Mouse (Mus musculus): ENCODE results near the gene Olfr743. TPM values are rescaled to one million over a fixed set of nuclear protein-coding genes. Genes with fewer than 3 reads are reported as not detected.
"Not testable (repeated sequence)": the region's sequence is repeated elsewhere in the genome, so short reads cannot be mapped to it uniquely, and the experiment has no call there.

Olfr743 gene
- polyA plus RNA-seq (2012; rRNA removed) = not detected in 2 replicates

GRCm38 (mm10) chr14:50521539-50521938 lies at the start of gene Olfr743:
Gene Olfr743 (plus strand): TSS chr14:50521839.
- no peak for DNase-seq (ENCODE audit: extremely low spot score in 1 of 2, low spot score in 1 of 2)

- no peak for DNase-seq (ENCODE audit: extremely low spot score in 1 of 2, low spot score in 1 of 2)
Measured at GRCm38 (mm10) chr14:50472438-50472837, 49.2 kb upstream of the Olfr743 start, which contains the start of gene Olfr741. Gene Olfr741 (plus strand): TSS chr14:50472738.

DNA sequence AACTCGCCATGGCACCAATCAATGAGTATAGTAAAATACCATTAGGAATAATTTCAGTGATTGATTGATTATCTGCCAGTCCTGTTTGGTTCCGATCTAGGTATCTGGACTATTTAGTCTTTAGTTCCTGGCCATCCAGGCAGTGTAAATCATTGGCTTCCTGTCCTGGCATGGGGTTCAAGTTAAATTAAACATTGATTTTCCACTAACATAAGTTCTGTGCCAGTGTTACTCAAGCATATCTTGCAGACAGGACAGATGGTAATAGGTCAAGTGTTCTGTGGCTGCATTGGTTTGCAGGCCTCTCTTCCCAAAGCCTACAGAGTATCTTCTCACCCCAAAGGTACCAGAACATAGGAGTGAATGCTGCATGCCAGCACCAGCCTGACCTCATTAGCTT lies 43.2 kb upstream of the Olfr743 start:
- DNase-seq (ENCODE audit: extremely low spot score in 1 of 2, low spot score in 1 of 2) = no peak

GRCm38 (mm10) chr14:50503300-50503699 lies 18.3 kb upstream of the Olfr743 start, which contains the start of gene Olfr742:
Gene Olfr742 (plus strand): TSS chr14:50503600.
- no peak for DNase-seq (ENCODE audit: extremely low spot score in 1 of 2, low spot score in 1 of 2)

DNA sequence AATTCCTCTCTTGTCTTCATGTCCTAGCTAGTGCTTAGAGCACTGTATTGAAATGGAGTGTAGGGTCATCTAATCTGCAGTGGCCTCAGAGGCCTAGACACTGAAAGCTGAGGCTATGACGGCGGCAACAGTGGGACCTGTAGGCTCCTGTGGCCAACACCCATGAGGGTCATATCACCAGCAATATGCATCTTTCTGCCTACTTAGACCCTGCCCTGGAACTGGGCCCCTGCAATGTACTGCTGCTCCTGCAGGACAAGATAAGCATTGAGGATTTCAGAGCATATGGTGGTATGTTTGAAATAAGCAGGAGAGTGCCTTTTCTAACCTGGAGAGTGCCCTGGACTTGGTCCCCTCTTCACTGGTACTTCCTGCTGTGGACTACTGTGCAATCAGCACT lies 31.1 kb downstream of the Olfr743 start:
- DNase-seq (ENCODE audit: extremely low spot score in 1 of 2, low spot score in 1 of 2) = no peak

DNA sequence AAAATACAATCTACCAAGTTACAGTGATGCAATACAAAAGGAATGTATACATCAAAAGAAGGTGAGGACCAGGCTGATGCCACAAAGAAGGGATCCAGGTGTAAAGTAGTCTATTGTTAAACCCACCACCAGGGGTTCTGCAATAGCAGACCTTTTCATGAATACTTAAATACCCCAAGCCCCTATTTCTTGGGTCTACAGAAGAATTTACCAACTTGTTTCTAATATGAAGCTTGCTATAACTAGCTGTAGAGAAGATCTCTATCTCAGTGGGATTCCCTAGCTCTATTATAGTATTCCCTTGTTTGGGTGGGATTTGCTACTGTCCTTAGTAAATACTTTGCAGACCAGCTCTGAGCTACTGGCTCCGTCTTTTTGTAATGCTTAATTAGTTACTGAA lies 51.4 kb downstream of the Olfr743 start:
- not testable (repeated sequence) for DNase-seq (ENCODE audit: extremely low spot score in 1 of 2, low spot score in 1 of 2)

Other genes starting within 250 kb of the Olfr743 start
- not detected in 2 replicates for gene Olfr732, start 237.6 kb upstream of the Olfr743 start, polyA plus RNA-seq (2012; rRNA removed)
- gene Olfr733, start 220.3 kb upstream of the Olfr743 start, polyA plus RNA-seq (2012; rRNA removed) = not detected in 2 replicates
- gene Olfr734, start 195.1 kb upstream of the Olfr743 start, polyA plus RNA-seq (2012; rRNA removed) = not detected in 2 replicates
- gene Olfr735, start 173.0 kb upstream of the Olfr743 start, polyA plus RNA-seq (2012; rRNA removed) = not detected in 2 replicates
- gene Tlr11, start 163.9 kb upstream of the Olfr743 start, polyA plus RNA-seq (2012; rRNA removed) = not detected in 2 replicates
- gene Olfr736, start 140.7 kb upstream of the Olfr743 start, polyA plus RNA-seq (2012; rRNA removed) = not detected in 2 replicates
- not detected in 2 replicates for gene Olfr738, start 114.3 kb upstream of the Olfr743 start, polyA plus RNA-seq (2012; rRNA removed)
- not detected in 2 replicates for gene Olfr739, start 103.2 kb upstream of the Olfr743 start, polyA plus RNA-seq (2012; rRNA removed)
- 0.08 TPM in 1 of 2 replicates, not detected in the other for gene Olfr740, start 76.3 kb upstream of the Olfr743 start, polyA plus RNA-seq (2012; rRNA removed)
- gene Olfr741, start 49.1 kb upstream of the Olfr743 start, polyA plus RNA-seq (2012; rRNA removed) = not detected in 2 replicates
- gene Olfr742, start 18.2 kb upstream of the Olfr743 start, polyA plus RNA-seq (2012; rRNA removed) = not detected in 2 replicates
- not detected in 2 replicates for gene Olfr744, start 93.0 kb downstream of the Olfr743 start, polyA plus RNA-seq (2012; rRNA removed)
- 0.06 TPM in 1 of 2 replicates, not detected in the other for gene Olfr745, start 117.5 kb downstream of the Olfr743 start, polyA plus RNA-seq (2012; rRNA removed)
- gene Olfr746, start 125.2 kb downstream of the Olfr743 start, polyA plus RNA-seq (2012; rRNA removed) = not detected in 2 replicates
- not detected in 2 replicates for gene Olfr747, start 171.4 kb downstream of the Olfr743 start, polyA plus RNA-seq (2012; rRNA removed)
- gene Olfr748, start 185.5 kb downstream of the Olfr743 start, polyA plus RNA-seq (2012; rRNA removed) = not detected in 2 replicates
- 0.13 and 0.14 TPM in 2 replicates for gene Olfr749, start 223.3 kb downstream of the Olfr743 start, polyA plus RNA-seq (2012; rRNA removed)